Mouse (Mus musculus) left cerebral cortex, adult 2 months (tissue): ENCODE measurements around the gene Itpk1. TPM values are rescaled to one million over a fixed set of nuclear protein-coding genes. Genes with fewer than 3 reads are reported as not detected.

Source experiments
- DNase-seq, 2 experiments: peaks; one replicate each; pipeline ENCODE4 v3.0.0; 2021 to 2022; ENCODE audit warnings: low spot score in 2 of 2, mixed read lengths in 1 of 2; ENCODE audit errors: extremely low spot score in 1 of 2
- H3K27ac ChIP-seq: fragments of 200-600 bp; 2 replicates; pipeline ENCODE4 v1.8.1; 2022
- H3K4me3 ChIP-seq: fragments of 200-600 bp; 2 replicates; pipeline ENCODE4 v1.8.1; 2022
- CTCF ChIP-seq: fragments of 200-600 bp; IDR thresholded peaks from 2 replicates; pipeline ENCODE4 v1.8.1; 2022; ENCODE audit warnings: antibody characterized with exemption, mild to moderate bottlenecking, moderate library complexity
- intact Hi-C: fragments of 180-260 bp; cut with DNase I; formaldehyde crosslinking; loops from one replicate; pipeline ENCODE4 v1.15.1; 2025
- total RNA-seq, 2 experiments: library from RNA; stranded (reverse); gene quantifications; 2 replicates each; pipeline ENCODE4 v1.2.3; 2021

Gene Itpk1
- total RNA-seq, 2 experiments from 2014 or later = 52.3 to 54.9 TPM

DNA sequence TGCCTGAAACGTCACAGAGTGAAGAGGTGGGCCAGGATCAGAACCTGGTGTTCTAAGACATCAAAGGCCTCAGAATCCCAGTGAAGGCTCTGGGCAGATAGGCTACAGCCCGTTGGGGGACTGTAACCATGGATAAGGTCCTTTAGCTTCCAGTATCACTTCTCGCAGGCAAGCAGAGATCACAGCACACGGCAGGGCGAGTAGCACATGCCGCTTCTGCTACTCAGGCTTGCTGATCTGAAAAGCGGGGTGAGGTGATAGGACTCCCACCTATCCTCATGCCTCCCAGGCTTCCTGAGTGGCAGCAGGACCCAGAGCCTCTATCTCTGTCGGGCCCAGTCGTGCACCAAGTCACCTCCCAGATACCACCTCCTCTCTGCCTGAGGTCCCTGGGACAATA, 133.1 kb downstream of the Itpk1 start:
- Histone ChIP-seq H3K27ac (no peak overlapping the region), H3K4me3 (no peak overlapping the region)
- intact Hi-C loops = no loop called here
- TF ChIP-seq CTCF = no peak
- no peak for DNase-seq

DNA sequence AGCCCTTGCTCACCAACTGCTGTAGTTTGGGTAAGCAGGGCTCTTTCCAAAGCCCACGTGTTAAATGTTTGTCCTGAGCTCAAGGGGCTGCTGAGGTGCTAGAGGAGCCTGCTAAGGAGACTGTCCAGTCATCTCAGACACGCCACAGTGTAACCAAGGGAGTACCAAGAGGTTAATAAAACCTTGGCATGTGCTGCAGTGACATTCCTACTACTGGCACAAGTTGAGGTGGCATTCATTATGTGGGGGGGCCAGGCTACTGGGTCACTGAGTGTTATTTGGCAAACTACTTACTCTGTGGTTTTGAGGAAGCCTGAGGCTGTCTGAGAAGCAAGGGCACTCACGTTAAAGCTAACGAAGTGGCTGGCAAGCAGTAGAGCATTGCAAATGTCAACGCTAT, 134.0 kb downstream of the Itpk1 start:
- no peak overlapping the region for H3K4me3 ChIP-seq
- H3K27ac ChIP-seq = no peak overlapping the region
- no peak for TF ChIP-seq CTCF
- intact Hi-C loops = no loop called here
- DNase-seq = no peak

DNA sequence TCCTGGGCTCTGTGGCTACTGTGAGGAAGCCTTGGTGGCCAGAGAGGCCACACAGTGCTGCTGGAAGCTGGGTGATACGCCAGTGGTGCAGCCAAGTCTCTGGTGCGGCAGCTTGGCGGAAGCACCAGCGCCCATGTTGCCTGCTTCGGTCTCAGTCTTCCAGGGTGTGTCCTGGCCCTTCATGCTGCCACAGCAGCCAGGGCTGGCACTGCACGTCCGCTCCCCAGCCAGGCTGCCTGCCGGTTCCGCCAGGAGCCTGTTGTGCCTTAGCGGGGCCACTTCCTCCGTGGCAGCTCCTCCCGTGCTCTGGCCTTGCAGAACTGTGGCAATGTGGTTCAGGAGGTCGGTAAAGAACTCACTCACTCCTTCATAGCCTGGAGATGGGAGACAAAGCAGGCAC, 134.6 kb downstream of the Itpk1 start:
- no peak for TF ChIP-seq CTCF
- no peak overlapping the region for H3K27ac ChIP-seq
- no peak for DNase-seq
- no peak overlapping the region for H3K4me3 ChIP-seq
- intact Hi-C loops = no loop called here

DNA sequence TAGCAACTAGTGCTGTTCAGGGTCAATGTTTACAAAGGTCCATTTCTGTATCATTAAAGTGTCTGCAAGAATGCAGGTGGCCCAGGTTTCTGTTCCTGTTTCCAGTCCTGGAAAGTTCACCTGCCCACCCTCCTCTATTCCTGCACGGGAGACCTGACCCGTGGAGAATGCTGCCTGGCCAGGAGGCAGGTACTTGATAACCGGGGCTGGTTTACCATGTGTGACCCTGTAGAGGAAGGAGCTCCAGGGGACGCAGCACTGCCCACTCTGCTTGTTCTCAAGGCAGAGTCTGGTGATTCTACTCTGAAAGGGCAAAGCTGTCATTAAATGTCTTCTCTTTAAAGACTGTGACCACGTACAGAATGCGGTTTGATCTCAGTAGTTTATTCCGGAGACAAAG, 136.5 kb downstream of the Itpk1 start:
- intact Hi-C loops = no loop called here
- no peak for DNase-seq
- Histone ChIP-seq H3K4me3 (no peak overlapping the region), H3K27ac (no peak overlapping the region)
- TF ChIP-seq CTCF = no peak

DNA sequence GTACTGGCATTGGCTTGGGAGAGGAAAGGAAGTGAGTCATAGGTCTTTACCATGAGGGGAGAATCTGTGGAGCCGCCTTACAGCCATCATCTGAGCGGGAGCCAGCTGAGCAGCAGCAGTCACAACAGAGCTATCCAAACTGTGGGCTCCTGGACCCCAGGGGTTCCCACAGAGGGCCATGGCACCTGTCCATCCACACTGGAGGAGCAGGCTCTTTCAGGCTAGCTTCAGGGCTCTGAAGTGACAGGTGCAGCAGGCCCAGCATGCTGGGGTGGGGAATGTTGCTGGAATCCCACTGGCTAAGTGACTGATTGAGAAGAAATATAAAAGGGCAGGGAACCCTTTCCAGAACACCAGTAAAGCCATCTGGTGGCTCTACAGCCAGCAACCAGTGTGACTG, 137.8 kb downstream of the Itpk1 start:
- H3K27ac ChIP-seq = no peak overlapping the region
- intact Hi-C loops = no loop called here
- no peak overlapping the region for H3K4me3 ChIP-seq
- DNase-seq = no peak
- TF ChIP-seq CTCF = no peak

DNA sequence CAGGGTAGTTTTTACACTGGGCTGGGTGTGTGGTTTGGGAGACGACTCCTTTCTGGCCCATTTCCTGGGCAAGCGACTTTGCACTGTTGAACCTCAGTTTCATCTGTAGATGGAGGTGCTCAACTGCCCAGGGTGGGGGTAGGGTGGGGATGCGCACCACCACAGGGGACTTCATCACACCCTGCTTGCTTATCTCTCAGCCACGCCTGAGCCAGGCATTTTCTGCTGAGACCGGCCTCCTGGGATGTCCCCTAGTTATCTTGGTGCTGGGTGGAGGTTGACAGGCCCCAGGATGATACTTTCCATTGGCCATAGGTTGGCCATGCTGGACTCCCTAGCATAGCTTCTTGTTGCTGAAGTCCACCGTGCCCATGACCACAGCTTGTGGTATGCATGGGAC, 139.6 kb downstream of the Itpk1 start:
- intact Hi-C loops = no loop called here
- TF ChIP-seq CTCF = no peak
- DNase-seq = no peak
- Histone ChIP-seq H3K27ac (no peak overlapping the region), H3K4me3 (no peak overlapping the region)

DNA sequence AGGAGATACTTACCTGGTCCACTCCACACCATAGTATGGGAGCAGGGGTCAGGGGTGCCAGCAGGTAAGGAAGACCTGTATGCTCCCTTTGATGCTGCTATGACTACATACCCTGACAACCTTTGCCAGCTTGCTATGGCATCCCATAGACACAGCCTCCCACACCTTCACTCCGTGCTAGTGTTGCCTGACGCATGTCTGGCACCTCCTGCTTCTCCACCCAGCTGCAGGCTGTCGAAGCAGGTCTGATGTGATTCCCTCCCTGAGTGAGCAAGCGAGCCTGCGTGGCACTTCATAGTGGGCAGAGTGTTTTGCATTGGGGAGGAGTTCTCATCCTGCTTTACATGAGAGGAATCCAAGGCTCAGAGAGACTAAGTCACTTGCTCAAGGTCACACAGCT, 147.4 kb downstream of the Itpk1 start:
- peak; percentile 46 to 51 for DNase-seq
- intact Hi-C loops = no loop called here
- no peak for TF ChIP-seq CTCF
- Histone ChIP-seq H3K27ac (no peak overlapping the region), H3K4me3 (no peak overlapping the region)

DNA sequence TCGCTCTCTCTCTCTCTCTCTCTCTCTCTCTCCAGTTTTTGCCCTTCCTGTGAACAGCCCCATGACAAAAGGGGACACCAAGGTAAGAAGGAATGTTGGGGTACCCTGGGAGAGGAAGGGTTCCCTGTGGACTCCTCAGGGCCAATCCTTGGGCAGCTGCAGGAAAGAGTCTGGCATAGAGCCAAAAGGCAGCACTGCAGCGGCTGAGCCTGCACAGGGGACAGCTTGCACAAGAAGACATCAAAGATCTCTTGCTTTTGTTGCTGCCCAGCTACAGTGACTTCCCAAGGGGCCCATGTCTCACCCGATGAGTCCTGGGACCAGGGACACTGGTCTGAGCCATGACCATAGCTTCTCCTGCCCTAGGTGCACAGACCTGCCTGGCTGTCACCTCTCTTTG, 148.9 kb downstream of the Itpk1 start:
- Histone ChIP-seq H3K27ac (peak overlapping the region; percentile 28; the same call in 1 of the 2 replicates), H3K4me3 (peak overlapping the region; percentile 71)
- TF ChIP-seq CTCF = no peak
- DNase-seq = no peak
- intact Hi-C loops = no loop called here

DNA sequence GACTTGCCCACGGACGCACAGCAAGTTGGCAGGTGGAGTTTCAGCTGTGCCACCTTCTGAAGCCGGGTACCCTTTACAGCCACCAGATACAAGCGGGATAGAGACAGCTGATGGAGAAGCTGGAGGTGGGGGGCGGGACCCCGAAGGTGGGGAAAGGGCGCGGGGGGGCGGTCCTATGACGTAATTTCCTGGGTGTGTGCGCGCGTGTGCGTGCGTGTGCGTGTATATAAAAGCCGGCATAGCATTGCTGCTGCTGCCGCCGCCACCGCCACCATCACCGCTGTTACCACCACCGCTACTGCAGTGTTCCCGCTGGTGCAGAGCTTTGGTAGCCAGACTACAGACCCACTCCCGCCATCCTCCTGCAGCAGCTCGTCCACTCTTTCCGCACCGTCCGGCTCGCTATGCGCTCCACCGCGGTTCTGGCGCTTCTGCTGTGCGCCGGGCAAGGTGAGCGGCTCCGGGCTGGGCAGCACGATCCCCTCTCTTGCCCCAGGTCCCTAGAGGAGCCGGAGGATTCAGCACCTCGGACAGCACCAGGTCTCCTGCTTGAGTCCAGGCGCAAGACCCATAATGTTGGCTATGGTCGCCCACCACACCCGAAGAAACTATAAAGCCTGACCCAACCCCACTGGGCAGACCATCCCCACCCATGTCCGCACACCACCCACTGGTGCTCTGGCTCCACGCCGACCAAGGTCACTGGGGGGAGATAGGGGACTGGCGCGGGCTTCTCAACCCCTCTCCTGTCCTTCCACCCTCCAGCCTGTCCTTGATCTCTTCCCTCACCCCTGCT, 149.8 kb downstream of the Itpk1 start, which contains the start of gene Chga:
TSS of gene Chga (plus strand) at position 249 of the 796 bp plus-strand sequence.
- TF ChIP-seq CTCF = no peak
- Histone ChIP-seq H3K27ac (peak within 1 kb of the TSS; percentile 85), H3K4me3 (peak within 1 kb of the TSS; percentile 71)
- peak; percentile 84 to 85 for DNase-seq
- intact Hi-C loops = no loop called here

DNA sequence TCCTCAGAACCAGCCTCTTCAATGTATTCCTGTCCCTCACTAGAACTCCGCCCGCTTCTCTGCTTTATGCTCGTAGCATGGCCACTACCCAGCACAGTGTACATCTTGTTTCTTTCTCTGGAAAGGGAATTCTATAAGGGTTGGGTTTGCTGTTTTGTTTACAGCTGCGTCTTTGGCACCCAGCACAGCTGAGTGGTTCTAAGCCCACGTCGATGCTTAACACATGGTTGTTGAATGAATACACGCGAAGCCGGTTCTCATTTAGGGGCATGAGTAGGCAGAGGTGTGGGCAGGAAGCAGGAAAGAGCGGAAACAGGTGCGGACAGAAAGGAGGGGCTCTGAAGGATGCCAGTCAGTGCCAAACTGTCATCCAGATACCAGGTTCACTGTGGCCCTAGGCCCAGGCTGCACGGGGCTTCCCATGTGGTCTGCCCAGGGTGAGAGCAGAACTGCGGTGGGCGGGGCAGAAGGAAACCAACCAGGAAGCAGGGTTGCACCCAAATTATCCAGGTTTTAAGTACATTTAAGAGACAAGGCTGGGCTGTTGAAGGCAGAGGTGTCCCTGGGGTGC, 150.9 kb downstream of the Itpk1 start:
- no peak for TF ChIP-seq CTCF
- Histone ChIP-seq H3K27ac (peak overlapping the region; percentile 29; the same call in 1 of the 2 replicates), H3K4me3 (no peak overlapping the region)
- intact Hi-C loops = no loop called here
- DNase-seq = peak in 1 of 2 experiments; percentile 40

DNA sequence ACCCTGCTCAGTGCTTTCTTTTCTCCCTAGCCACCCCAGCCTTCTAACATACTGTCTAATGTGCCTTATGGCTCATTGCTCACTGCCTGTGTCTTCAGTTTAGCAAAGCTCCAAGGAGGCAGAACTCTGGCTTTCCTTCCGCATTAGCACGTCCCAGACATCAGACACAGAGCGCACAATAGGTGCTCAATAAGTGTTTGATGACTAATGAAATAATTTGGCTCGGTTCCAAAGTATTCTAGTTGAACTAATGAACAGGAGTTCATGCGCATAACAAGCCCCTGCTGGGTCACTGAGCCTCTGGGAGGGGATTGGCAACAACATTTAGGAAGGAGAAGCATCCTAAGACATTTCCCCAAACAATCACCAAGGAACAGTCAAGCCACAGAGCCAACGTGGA, 152.7 kb downstream of the Itpk1 start:
- Histone ChIP-seq H3K27ac (no peak overlapping the region), H3K4me3 (no peak overlapping the region)
- intact Hi-C loops = no loop called here
- no peak for TF ChIP-seq CTCF
- DNase-seq = no peak

DNA sequence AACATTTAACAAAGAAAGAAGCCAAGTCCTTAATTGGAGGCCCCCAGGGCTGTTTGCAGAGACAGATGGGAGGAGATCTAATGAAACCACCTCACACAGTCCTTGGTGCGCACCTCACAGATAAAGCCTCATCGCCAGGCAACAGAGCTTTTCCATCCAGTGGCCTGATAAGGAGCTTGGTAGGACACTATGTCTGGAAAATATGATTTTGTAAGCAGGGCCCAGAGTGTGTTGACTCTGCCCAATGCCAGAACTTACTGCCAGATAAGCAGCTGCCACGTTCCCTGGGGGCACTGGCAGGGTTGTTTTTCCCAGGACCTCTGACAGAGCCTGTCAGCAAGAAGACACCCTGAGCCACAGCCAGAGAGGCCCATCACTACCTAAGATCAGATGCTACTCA, 153.5 kb downstream of the Itpk1 start:
- H3K4me3 ChIP-seq = no peak overlapping the region
- no peak for DNase-seq
- TF ChIP-seq CTCF = no peak
- intact Hi-C loops = no loop called here
- no peak overlapping the region for H3K27ac ChIP-seq

DNA sequence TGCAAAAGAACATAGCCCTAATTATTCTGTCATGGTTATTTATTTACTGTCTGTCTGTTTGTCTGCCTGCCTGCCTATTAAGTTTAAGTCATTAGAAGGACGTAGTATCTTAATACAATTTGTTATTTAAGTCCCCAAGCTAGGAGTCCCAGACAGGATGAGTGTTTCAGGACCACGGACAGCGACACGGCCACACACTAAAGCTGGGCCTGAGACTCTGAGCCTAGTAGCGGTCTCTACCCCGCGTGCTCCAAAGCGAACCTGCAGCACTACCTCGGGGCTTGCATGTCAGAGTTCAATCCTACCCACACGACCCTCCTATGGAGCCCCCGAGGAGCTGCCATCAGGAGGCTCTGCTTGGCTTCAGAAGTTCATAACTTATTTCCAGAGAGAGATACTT, 154.2 kb downstream of the Itpk1 start:
- no peak overlapping the region for H3K4me3 ChIP-seq
- no peak for DNase-seq
- intact Hi-C loops = no loop called here

More for the DNA sequence above, 154.2 kb downstream of the Itpk1 start:
- no peak for TF ChIP-seq CTCF
- no peak overlapping the region for H3K27ac ChIP-seq
